Mouse (Mus musculus) thymus, adult 2 months (tissue): ENCODE measurements around the gene Tln2.

ENCODE experiments used
- CTCF ChIP-seq: fragments of 200-500 bp; IDR thresholded peaks from 2 replicates; pipeline ENCODE4 v1.5.1; 2012; ENCODE audit warnings: mild to moderate bottlenecking, control low read depth, low read length, moderate library complexity, borderline replicate concordance; ENCODE audit not compliant: control insufficient read depth, poor library complexity, insufficient read depth; ENCODE audit errors: extremely low read depth
- POLR2A ChIP-seq: fragments of 200-500 bp; IDR thresholded peaks from 2 replicates; pipeline ENCODE4 v1.6.1; 2012; ENCODE audit warnings: mild to moderate bottlenecking, low read length, control low read depth, moderate library complexity; ENCODE audit not compliant: control insufficient read depth, poor library complexity, insufficient read depth; ENCODE audit errors: extremely low read depth

- TF ChIP-seq CTCF (no peak), POLR2A (no peak)
These were observed 141.4 kb downstream of the Tln2 start for GRCm38 (mm10) chr9:67418092-67418491.
